Mouse (Mus musculus) lung, embryonic 16.5 days (tissue): ENCODE results near the gene Mmp2. TPM values are rescaled to one million over a fixed set of nuclear protein-coding genes. Genes with fewer than 3 reads are reported as not detected.
"Not testable (repeated sequence)": the region's sequence is repeated elsewhere in the genome, so short reads cannot be mapped to it uniquely, and the experiment has no call there.

Experiments
- ATAC-seq: fragments of 200-750 bp; cut with Nextera tagmentation; 2 replicates; pipeline ENCODE4 v1.8.0; 2017; ENCODE audit warnings: low read depth, mild to moderate bottlenecking, moderate library complexity
- H3K27ac ChIP-seq: fragments of 300-500 bp; sonication (generic); 2 replicates; pipeline ENCODE4 v1.5.1; 2014; ENCODE audit warnings: mild to moderate bottlenecking, control low read depth, low read length
- H3K27me3 ChIP-seq: fragments of 300-500 bp; sonication (generic); 2 replicates; pipeline ENCODE4 v1.6.1; 2014; ENCODE audit warnings: low read depth, low read length, mixed read lengths; ENCODE audit not compliant: control insufficient read depth, insufficient read depth
- H3K36me3 ChIP-seq: fragments of 300-500 bp; sonication (generic); 2 replicates; pipeline ENCODE4 v1.6.1; 2014; ENCODE audit warnings: low read length; ENCODE audit not compliant: control insufficient read depth, insufficient read depth
- H3K4me1 ChIP-seq: fragments of 300-500 bp; sonication (generic); replicated peaks from 2 replicates; pipeline ENCODE4 v1.6.1; 2014; ENCODE audit warnings: low read length, mixed read lengths; ENCODE audit not compliant: control insufficient read depth, insufficient read depth
- H3K4me2 ChIP-seq: fragments of 300-500 bp; sonication (generic); 2 replicates; pipeline ENCODE4 v1.6.1; 2014; ENCODE audit warnings: low read depth, low read length, control low read depth
- H3K4me3 ChIP-seq: fragments of 300-500 bp; sonication (generic); 2 replicates; pipeline ENCODE4 v1.5.1; 2014; ENCODE audit warnings: mild to moderate bottlenecking, low read length, control low read depth
- H3K9ac ChIP-seq: fragments of 300-500 bp; sonication (generic); 2 replicates; pipeline ENCODE4 v1.6.1; 2014; ENCODE audit warnings: low read length, control low read depth
- H3K9me3 ChIP-seq: fragments of 300-500 bp; sonication (generic); 2 replicates; pipeline ENCODE4 v1.6.1; 2016; ENCODE audit warnings: low read length; ENCODE audit not compliant: control insufficient read depth
- WGBS: fragments of 180-500 bp; shearing (Covaris S2); extraction: QIAGEN DNeasy Blood & Tissue Kit; methylation state at CpG from one replicate; pipeline ENCODE4 v1.1.7; 2014; 5-methylcytosine and 5-hydroxymethylcytosine counted together
- polyA plus RNA-seq: library from polyadenylated mRNA; unstranded; fragments of >200 nt; fragmentation: Nextera tagmentation; extraction: Ambion mirVana; gene quantifications from 2 replicates; pipeline ENCODE4 v1.2.1, GENCODE M21; 2015

The Mmp2 gene
- polyA plus RNA-seq, 1 experiment from 2014 or later, result 249 TPM

DNA sequence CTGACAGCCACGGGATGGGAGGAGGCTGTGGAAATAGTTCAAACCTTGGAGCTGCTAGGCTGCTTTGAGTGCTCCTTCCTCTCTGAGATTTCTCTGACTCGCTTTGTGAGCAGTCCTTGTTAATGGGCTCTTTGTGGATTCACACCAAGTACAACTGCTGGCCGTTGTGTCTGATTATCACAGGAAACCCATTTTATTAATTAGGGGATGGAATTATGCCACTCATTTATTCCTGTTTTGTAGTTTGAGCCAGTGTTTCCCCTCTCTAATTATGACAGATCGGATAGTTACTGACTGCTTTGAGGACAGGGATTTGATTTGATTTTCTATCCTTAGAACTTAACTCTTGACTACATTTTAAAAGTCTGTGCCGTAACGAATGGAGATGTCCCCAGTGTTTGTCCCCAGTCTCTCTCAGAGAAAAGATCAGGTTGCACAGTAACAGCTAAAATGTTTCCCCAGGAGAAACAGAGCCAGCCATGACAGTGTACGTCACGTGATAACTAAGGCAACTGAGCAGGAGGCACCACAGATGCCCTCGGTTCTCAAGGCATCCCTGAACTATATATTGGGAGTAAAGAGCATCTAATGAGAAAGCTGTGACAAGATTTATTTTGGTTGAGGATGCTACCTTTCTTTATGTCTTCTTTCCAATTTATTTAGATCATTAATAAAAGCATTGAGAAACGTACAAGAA is 45.1 kb downstream of the Mmp2 start:
- no peak for ATAC-seq
- WGBS, result 66% methylated on average over 10 of the region's 10 CpGs
- Histone ChIP-seq H3K4me1 (no peaks in the 10 kb centered on the region), H3K4me2 (no peak overlapping the region), H3K4me3 (no peak overlapping the region), H3K9me3 (no peaks in the 10 kb centered on the region), H3K36me3 (no peaks in the 10 kb centered on the region), H3K27ac (no peak overlapping the region), H3K27me3 (no peaks in the 10 kb centered on the region), H3K9ac (no peak overlapping the region)

DNA sequence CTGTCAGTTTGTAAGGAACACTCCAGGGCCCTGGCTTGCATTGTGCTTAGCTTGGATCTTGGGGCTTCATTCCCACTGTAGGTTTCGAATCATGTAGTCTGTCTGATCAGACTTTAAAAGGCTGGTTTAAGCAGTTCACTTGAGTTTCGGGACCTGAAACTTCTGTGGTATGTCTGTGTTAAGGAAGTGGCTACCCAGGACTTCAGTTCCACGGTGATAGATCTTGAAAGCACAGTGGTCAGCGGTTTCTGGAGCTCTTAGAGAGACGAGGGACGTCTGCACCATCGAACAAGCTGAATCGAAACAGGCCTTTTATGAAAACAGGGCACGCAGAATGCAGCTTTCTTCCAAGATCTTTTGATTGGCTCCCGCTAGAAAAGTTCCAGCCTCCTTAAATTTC is 48.7 kb downstream of the Mmp2 start:
- Histone ChIP-seq H3K4me3 (no peak overlapping the region), H3K9ac (no peak overlapping the region), H3K27ac (no peak overlapping the region), H3K36me3 (peaks cover 5% of the 10 kb centered on the region; the same call in 1 of the 2 replicates), H3K9me3 (peaks cover 4% of the 10 kb centered on the region; the same call in 1 of the 2 replicates), H3K4me2 (no peak overlapping the region), H3K27me3 (no peaks in the 10 kb centered on the region), H3K4me1 (no peaks in the 10 kb centered on the region)
- no peak for ATAC-seq
- 86% methylated on average over 10 of the region's 10 CpGs for WGBS

DNA sequence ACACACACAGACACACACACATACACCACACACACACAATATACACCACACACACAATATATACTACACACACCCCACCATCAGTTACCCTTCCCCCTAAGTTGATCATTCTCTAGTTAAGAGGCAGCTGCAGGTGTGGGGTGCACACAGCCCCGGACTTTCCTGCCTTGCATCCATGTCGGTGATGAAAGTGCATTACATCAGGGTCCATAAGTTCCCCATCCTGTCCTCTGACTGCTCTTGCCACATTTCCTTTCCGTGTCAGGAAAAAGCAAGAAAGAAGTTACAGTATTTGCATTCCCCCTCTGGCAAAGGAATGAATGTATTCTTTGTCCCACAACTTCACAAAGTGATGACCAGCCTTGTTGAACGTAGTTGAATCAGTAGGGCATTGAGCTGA is 54.2 kb downstream of the Mmp2 start:
- Histone ChIP-seq H3K4me3 (no peak overlapping the region), H3K9me3 (peaks cover 4% of the 10 kb centered on the region; the same call in 1 of the 2 replicates)

DNA sequence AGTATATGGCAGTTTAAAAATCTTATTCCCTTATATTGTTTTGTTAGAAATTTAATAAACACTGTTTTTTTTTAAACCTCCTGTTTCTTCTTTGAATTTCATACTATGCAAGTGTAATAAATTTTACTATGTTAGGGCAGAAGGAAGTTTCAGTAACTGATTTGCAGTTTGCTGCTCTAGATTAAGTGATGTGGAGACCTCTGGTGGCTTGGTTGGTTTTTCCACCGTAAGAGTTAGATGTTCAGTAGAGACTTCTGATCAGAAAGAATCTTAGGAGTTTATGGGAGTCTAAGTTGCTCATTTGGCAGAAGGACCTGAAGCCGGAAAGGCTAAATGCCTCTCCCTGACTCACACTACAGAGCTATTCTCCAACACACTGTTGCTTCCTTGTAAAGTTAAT is 56.7 kb downstream of the Mmp2 start:
- 60% methylated on average over 2 of the region's 2 CpGs for WGBS
- H3K4me1 ChIP-seq, result no peaks in the 10 kb centered on the region
- H3K9me3 ChIP-seq, result peaks cover 4% of the 10 kb centered on the region; the same call in 1 of the 2 replicates
- no peak overlapping the region for H3K27ac ChIP-seq
- H3K4me3 ChIP-seq, result no peak overlapping the region
- no peak for ATAC-seq
- H3K36me3 ChIP-seq, result peaks cover 5% of the 10 kb centered on the region; the same call in 1 of the 2 replicates
- no peaks in the 10 kb centered on the region for H3K27me3 ChIP-seq
- H3K4me2 ChIP-seq, result no peak overlapping the region
- no peak overlapping the region for H3K9ac ChIP-seq

More for the DNA sequence above, 54.2 kb downstream of the Mmp2 start:
- Histone ChIP-seq H3K4me1 (no peaks in the 10 kb centered on the region), H3K27ac (no peak overlapping the region), H3K9ac (no peak overlapping the region), H3K36me3 (peaks cover 5% of the 10 kb centered on the region; the same call in 1 of the 2 replicates), H3K4me2 (no peak overlapping the region), H3K27me3 (no peaks in the 10 kb centered on the region)
- WGBS, result 36% methylated on average over 4 of the region's 4 CpGs
- no peak for ATAC-seq

DNA sequence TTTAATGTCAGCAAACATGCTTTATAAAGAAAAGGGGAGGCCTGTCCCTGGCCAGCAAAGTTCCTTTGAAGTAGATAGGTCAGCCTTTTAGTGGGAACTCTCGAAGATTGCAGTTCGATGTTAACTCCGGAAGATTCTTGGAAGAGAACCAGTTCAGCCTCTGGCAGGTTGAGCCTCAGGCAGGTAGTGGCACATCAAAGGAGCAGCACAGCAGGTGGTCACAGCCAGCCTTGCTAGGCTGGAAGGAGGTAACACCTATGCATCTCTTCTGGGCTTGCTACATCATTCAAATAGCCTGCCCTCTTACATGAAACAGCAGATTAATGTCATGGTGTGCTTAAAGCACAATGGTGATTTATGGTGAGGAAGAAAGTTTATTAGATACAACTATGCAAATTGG is 65.1 kb downstream of the Mmp2 start:
- H3K4me1 ChIP-seq, H3K27me3 ChIP-seq, H3K27ac ChIP-seq, H3K4me3 ChIP-seq, H3K4me2 ChIP-seq, H3K36me3 ChIP-seq, H3K9me3 ChIP-seq, ATAC-seq, H3K9ac ChIP-seq: not testable (repeated sequence)
- 55% methylated on average over 3 of the region's 3 CpGs for WGBS

DNA sequence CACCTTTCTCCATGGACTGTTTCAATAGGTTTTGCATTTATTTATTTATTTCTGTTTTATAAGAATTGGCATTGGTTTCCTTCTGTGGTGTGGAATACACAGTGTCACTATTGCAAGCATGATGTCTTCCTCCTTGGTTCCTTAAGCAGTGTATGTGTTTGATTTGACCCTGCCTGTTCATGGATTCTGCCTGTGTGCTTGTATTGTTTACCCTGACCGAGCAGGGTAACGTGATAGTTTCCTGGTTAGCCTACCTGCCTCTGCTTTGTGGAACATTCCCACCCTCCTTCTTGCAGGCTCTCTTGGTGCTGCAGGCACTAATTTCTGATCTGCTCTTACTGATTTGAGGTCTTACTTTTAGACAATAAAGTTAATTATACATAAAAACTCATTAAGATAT is 66.8 kb downstream of the Mmp2 start:
- H3K9ac ChIP-seq, result no peak overlapping the region
- no peak overlapping the region for H3K27ac ChIP-seq
- H3K4me3 ChIP-seq, result no peak overlapping the region
- WGBS, result 64% methylated on average over 2 of the region's 2 CpGs
- no peaks in the 10 kb centered on the region for H3K36me3 ChIP-seq
- H3K4me2 ChIP-seq, result no peak overlapping the region
- H3K27me3 ChIP-seq, result no peaks in the 10 kb centered on the region
- no peaks in the 10 kb centered on the region for H3K4me1 ChIP-seq
- no peaks in the 10 kb centered on the region for H3K9me3 ChIP-seq
- ATAC-seq, result no peak

DNA sequence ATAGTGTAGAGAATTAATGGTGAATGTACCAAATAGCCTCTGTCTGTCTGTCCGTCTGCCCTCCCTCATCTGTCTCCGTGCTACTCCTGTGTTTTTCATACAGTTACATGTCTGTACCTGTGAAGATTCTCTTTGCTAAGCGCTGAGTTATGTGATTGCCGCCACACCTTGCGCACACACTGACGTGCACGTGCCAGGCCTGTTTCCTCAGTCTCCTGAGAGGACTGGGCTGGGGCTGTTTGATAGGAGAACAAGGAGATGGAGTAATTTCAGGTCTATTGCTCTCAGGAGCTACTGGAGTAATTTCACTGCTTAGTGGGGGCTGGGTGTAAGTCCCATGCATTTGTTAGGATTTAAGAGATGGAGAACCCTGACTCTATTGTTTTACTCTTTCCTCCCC is 68.0 kb downstream of the Mmp2 start:
- ATAC-seq, result peak; percentile 54; the same call in 1 of the 2 replicates
- 76% methylated on average over 7 of the region's 7 CpGs for WGBS
- Histone ChIP-seq H3K36me3 (no peaks in the 10 kb centered on the region), H3K4me1 (no peaks in the 10 kb centered on the region), H3K4me3 (no peak overlapping the region), H3K27ac (no peak overlapping the region), H3K4me2 (no peak overlapping the region), H3K9ac (no peak overlapping the region), H3K27me3 (no peaks in the 10 kb centered on the region), H3K9me3 (no peaks in the 10 kb centered on the region)

DNA sequence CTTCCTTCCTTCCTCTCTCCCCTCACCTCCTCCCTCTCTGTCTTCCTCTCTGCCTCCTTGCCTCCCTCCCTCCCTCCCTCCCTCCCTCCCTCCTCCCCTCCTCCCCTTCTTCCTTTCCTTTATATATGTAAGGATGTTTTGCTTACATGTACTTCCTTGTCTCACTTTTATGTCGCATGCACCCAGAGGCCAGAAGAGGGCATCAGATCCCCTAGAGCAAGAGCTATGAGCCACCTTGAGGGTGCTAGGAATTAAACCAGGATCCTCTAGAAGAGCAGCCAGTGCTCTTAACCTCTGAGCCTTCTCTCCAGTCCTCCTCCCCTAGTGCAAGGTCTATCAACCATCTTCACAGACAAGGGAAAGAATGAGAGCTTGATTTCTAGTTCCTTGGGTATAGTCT is 69.0 kb downstream of the Mmp2 start:
- WGBS, result 82% methylated on average over 1 of the region's 1 CpGs

DNA sequence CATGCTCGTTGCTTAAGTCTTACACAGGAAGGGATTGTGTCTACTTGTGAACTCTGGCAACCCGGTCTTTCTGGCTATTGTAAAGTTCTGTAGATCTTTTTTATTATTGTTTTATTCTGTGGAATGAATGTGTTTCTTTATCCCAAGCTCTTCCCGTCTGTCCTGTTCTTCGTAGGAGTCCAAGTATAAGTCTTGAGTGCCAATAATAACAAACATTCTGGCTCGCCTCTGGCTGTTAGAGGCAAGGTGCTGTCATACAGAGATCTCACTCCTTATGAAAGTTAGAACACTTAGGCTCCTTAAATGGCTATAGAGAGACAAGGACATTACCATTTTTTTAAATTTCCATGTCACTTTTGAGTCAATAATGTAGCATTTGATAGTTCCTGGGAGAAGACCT is 69.5 kb downstream of the Mmp2 start:
- Histone ChIP-seq H3K4me1 (no peaks in the 10 kb centered on the region), H3K27me3 (no peaks in the 10 kb centered on the region), H3K4me2 (no peak overlapping the region), H3K36me3 (no peaks in the 10 kb centered on the region), H3K9me3 (no peaks in the 10 kb centered on the region), H3K9ac (no peak overlapping the region), H3K4me3 (no peak overlapping the region), H3K27ac (no peak overlapping the region)
- WGBS, result 58% methylated on average over 5 of the region's 5 CpGs
- ATAC-seq, result no peak

More for the DNA sequence above, 69.0 kb downstream of the Mmp2 start:
- Histone ChIP-seq H3K9ac (no peak overlapping the region), H3K36me3 (no peaks in the 10 kb centered on the region), H3K27me3 (no peaks in the 10 kb centered on the region), H3K27ac (no peak overlapping the region), H3K4me1 (no peaks in the 10 kb centered on the region), H3K4me3 (no peak overlapping the region), H3K9me3 (no peaks in the 10 kb centered on the region), H3K4me2 (no peak overlapping the region)
- ATAC-seq, result no peak
